Mouse (Mus musculus) liver, embryonic 16.5 days (tissue): ENCODE results near the gene Ahdc1. TPM values are rescaled to one million over a fixed set of nuclear protein-coding genes. Genes with fewer than 3 reads are reported as not detected.

ENCODE experiments used
- ATAC-seq: fragments of 200-750 bp; cut with Nextera tagmentation; 2 replicates; pipeline ENCODE4 v1.8.0; 2017; ENCODE audit warnings: low read depth, mild to moderate bottlenecking, moderate number of reproducible peaks, moderate library complexity
- H3K27ac ChIP-seq: fragments of 300-500 bp; sonication (generic); 2 replicates; pipeline ENCODE4 v1.5.1; 2014; ENCODE audit warnings: mild to moderate bottlenecking, low read length
- H3K27me3 ChIP-seq: fragments of 300-500 bp; sonication (generic); 2 replicates; pipeline ENCODE4 v1.6.1; 2014; ENCODE audit warnings: low read depth, low read length, mixed read lengths; ENCODE audit not compliant: control insufficient read depth, insufficient read depth
- H3K36me3 ChIP-seq: fragments of 300-500 bp; sonication (generic); 2 replicates; pipeline ENCODE4 v1.6.1; 2014; ENCODE audit warnings: mild to moderate bottlenecking; ENCODE audit not compliant: control insufficient read depth, insufficient read depth
- H3K4me1 ChIP-seq: fragments of 300-500 bp; sonication (generic); 2 replicates; pipeline ENCODE4 v1.6.1; 2014; ENCODE audit warnings: low read depth, low read length, mixed read lengths; ENCODE audit not compliant: control insufficient read depth
- H3K4me2 ChIP-seq: fragments of 300-500 bp; sonication (generic); 2 replicates; pipeline ENCODE4 v1.6.1; 2014; ENCODE audit warnings: low read depth, low read length, mixed read lengths
- H3K4me3 ChIP-seq: fragments of 300-500 bp; sonication (generic); 2 replicates; pipeline ENCODE4 v1.5.1; 2014; ENCODE audit warnings: low read depth, mild to moderate bottlenecking, low read length
- H3K9ac ChIP-seq: fragments of 300-500 bp; sonication (generic); 2 replicates; pipeline ENCODE4 v1.6.1; 2014; ENCODE audit warnings: low read depth, low read length
- H3K9me3 ChIP-seq: fragments of 300-500 bp; sonication (generic); replicated peaks from 2 replicates; pipeline ENCODE4 v1.6.1; 2016; ENCODE audit warnings: low read length; ENCODE audit not compliant: control insufficient read depth
- WGBS: fragments of 180-500 bp; shearing (Covaris S2); extraction: QIAGEN DNeasy Blood & Tissue Kit; methylation state at CpG from one replicate; pipeline ENCODE4 v1.1.7; 2014; ENCODE audit not compliant: insufficient replicate concordance; 5-methylcytosine and 5-hydroxymethylcytosine counted together
- polyA plus RNA-seq: library from polyadenylated mRNA; unstranded; fragments of >200 nt; fragmentation: Nextera tagmentation; extraction: Ambion mirVana; gene quantifications from 2 replicates; pipeline ENCODE4 v1.2.1, GENCODE M21; 2015

Gene Ahdc1
- polyA plus RNA-seq, 1 experiment from 2014 or later, result 1.6 TPM

DNA sequence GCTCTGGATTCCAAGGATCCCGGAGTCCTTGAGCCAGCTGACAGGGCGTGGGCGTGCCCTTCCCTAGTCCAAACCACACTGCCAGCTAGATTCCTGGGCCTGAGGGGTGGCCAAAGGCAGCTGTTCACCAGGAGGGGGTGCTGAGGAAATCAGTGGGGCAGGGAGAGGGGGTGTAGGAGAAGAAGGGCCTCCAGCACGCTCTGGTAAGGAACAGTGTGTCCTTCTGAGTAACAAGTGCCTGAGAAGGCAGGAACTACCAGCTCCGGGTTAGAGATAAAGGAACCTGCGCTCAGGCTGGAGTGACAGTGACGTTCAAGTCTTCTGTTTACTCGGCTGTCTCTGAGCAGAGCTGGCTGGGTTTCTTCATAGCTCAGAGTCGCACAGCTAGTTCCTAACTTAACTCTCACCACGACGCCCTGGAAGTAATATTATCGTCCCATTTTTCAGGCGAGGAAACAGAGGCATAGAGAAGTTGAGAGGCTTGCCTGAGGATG lies 96.8 kb downstream of the Ahdc1 start:
- H3K27ac ChIP-seq, result no peak overlapping the region
- 20% methylated on average over 13 of the region's 13 CpGs for WGBS

DNA sequence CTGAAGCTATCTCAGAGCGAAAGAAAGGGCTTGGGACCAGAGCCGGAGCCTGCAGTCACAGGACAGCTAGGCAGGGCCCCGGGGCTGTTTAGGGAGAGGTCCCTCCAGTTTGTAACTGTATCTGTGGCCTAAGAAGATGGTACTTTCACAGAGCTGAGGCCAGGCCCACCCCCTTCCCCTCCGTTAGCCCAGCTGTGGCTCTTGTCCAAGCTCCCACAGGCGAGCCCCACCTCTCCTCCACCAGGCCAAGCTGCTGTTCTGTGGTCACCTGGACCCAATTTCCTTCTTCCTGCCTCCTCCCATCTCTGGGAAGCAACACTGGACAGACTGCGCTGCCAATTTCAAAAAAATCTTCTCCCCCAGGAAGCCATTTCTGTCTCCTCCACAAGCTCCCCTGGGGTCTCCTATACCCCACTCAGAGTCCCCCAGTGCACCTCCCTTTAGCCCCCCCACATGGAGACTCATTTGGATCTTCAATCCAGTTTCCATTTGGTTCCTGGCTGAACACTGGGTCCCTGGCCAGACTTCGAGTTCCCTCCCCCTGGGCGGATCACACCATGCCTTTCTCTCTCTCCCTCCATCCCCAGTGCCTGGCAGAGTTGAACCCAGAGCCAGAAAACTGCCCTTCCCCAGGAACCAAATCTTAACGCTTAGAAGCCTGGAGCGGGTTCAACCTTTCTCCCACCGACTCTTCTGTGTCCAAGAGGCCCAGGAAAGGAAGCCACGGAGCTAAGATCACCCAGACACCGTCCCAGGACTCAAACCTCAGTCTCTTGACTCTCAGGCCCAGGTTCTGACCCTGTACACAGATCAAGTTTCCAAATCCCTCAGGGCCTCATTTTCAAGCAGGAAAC lies 97.6 kb downstream of the Ahdc1 start:
- Histone ChIP-seq H3K27ac (no peak overlapping the region), H3K4me1 (no peaks in the 10 kb centered on the region; the same call in none of the 2 replicates), H3K9me3 (no peaks in the 10 kb centered on the region), H3K4me2 (no peak overlapping the region), H3K36me3 (no peaks in the 10 kb centered on the region), H3K4me3 (no peak overlapping the region), H3K9ac (no peak overlapping the region), H3K27me3 (no peaks in the 10 kb centered on the region)
- 74% methylated on average over 13 of the region's 13 CpGs for WGBS
- no peak for ATAC-seq

More for the DNA sequence above, 96.8 kb downstream of the Ahdc1 start:
- Histone ChIP-seq H3K9me3 (no peaks in the 10 kb centered on the region), H3K9ac (no peak overlapping the region), H3K4me1 (no peaks in the 10 kb centered on the region; the same call in none of the 2 replicates), H3K4me2 (no peak overlapping the region), H3K27me3 (no peaks in the 10 kb centered on the region), H3K4me3 (no peak overlapping the region), H3K36me3 (no peaks in the 10 kb centered on the region)
- no peak for ATAC-seq

GRCm38 (mm10) chr4:133109335-133109801 lies 98.3 kb downstream of the Ahdc1 start:
- Histone ChIP-seq H3K9me3 (no peaks in the 10 kb centered on the region), H3K36me3 (no peaks in the 10 kb centered on the region), H3K9ac (no peak overlapping the region), H3K27ac (no peak overlapping the region), H3K27me3 (no peaks in the 10 kb centered on the region), H3K4me1 (no peaks in the 10 kb centered on the region), H3K4me3 (no peak overlapping the region), H3K4me2 (no peak overlapping the region)
- 48% methylated on average over 5 of the region's 5 CpGs for WGBS
- ATAC-seq, result no peak

DNA sequence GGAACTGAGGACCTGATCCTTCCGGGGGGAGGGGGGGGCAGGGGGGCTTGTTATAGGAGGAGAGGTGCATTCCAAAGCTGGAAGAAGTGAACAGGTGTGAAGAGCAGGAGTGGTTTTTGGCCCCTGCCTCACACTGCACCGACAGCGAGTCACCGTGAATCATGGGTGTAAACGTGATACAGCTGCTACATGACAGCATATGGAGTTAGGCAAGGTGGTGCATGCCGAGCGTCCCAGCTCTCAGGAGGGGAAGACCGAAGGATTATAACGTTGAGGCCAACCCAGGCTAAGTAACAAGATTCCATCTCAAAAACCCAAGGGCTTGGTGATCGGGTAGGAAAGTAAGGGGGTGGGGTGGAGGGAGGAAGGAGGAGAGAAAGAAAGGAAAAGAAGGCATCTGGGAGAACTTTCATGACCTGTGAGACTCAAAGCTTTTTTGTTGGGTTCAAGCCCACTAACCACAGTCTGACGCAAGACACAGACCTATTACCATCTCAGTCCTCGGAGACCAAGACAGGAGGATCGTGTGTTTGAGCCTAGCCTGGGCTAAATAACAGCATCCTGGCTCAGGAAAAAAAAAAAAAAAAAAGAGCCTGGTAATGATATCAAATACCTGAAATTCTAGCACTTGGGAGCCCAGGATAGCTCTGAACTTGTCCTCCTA lies 101.2 kb downstream of the Ahdc1 start:
- Histone ChIP-seq H3K27me3 (no peaks in the 10 kb centered on the region), H3K9me3 (no peaks in the 10 kb centered on the region), H3K36me3 (no peaks in the 10 kb centered on the region), H3K9ac (no peak overlapping the region), H3K4me1 (no peaks in the 10 kb centered on the region; the same call in 1 of the 2 replicates), H3K4me3 (no peak overlapping the region), H3K4me2 (no peak overlapping the region), H3K27ac (no peak overlapping the region)
- no peak for ATAC-seq
- WGBS, result 59% methylated on average over 13 of the region's 13 CpGs

GRCm38 (mm10) chr4:133113351-133113882 lies 102.4 kb downstream of the Ahdc1 start:
- no peak overlapping the region for H3K27ac ChIP-seq
- no peak for ATAC-seq
- no peak overlapping the region for H3K4me2 ChIP-seq
- 51% methylated on average over 6 of the region's 6 CpGs for WGBS
- H3K4me1 ChIP-seq, result no peaks in the 10 kb centered on the region; the same call in 1 of the 2 replicates
- no peaks in the 10 kb centered on the region for H3K36me3 ChIP-seq
- H3K9ac ChIP-seq, result no peak overlapping the region
- H3K4me3 ChIP-seq, result no peak overlapping the region
- H3K27me3 ChIP-seq, result no peaks in the 10 kb centered on the region
- no peaks in the 10 kb centered on the region for H3K9me3 ChIP-seq

- no peak overlapping the region for H3K4me3 ChIP-seq
- no peak overlapping the region for H3K9ac ChIP-seq
- H3K4me2 ChIP-seq, result no peak overlapping the region
- ATAC-seq, result no peak
- H3K36me3 ChIP-seq, result no peaks in the 10 kb centered on the region
- no peaks in the 10 kb centered on the region for H3K27me3 ChIP-seq
- no peaks in the 10 kb centered on the region for H3K9me3 ChIP-seq
- WGBS, result 72% methylated on average over 3 of the region's 3 CpGs
- H3K27ac ChIP-seq, result no peak overlapping the region
- H3K4me1 ChIP-seq, result no peaks in the 10 kb centered on the region; the same call in 1 of the 2 replicates
Measured at GRCm38 (mm10) chr4:133114762-133115161, 103.7 kb downstream of the Ahdc1 start.

GRCm38 (mm10) chr4:133115721-133116429 lies 104.8 kb downstream of the Ahdc1 start:
- H3K9me3 ChIP-seq, result no peaks in the 10 kb centered on the region
- H3K9ac ChIP-seq, result no peak overlapping the region
- H3K4me1 ChIP-seq, result no peaks in the 10 kb centered on the region; the same call in 1 of the 2 replicates
- H3K4me3 ChIP-seq, result no peak overlapping the region
- no peaks in the 10 kb centered on the region for H3K27me3 ChIP-seq
- H3K4me2 ChIP-seq, result no peak overlapping the region
- WGBS, result 65% methylated on average over 14 of the region's 14 CpGs
- ATAC-seq, result no peak
- no peak overlapping the region for H3K27ac ChIP-seq
- H3K36me3 ChIP-seq, result no peaks in the 10 kb centered on the region

DNA sequence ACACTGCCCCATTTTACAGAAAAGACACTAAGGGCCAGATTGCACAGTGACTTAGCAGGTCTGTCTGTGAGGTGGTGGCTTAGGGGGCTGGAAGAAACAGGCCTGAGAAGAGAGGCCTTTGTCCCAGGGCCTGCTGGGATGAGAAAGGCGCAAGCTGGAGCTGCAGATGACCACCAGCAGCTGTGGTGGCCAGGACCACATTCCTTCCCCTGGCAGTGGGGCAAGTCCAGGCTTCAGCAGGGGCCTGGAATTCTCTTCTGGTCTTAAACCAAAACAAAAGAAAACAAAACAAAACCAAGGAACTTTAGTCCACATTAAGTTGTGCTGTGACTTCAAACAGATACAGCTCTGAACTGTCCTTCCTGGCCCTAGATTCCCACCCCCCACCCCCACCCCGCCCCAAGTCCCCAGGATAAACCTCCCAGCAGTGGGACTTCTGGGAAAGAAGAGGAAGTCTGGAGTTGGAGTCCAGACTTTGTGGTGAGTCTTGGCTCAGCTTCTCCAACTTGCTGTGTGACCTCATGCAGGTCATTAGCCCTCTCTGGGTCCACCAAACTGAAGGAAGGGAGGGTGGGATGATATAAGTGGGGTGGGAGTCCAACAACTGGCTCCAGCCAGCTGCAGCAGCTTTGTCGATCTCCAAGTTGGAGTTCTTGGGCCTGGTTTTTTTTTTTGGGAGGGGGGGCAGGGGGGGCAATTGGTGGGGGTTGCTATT lies 105.9 kb downstream of the Ahdc1 start:
- no peaks in the 10 kb centered on the region for H3K9me3 ChIP-seq
- H3K27me3 ChIP-seq, result no peaks in the 10 kb centered on the region
- H3K27ac ChIP-seq, result peak overlapping the region; percentile 45; the same call in 1 of the 2 replicates
- WGBS, result 57% methylated on average over 3 of the region's 3 CpGs
- no peaks in the 10 kb centered on the region for H3K36me3 ChIP-seq
- no peak overlapping the region for H3K4me2 ChIP-seq
- H3K9ac ChIP-seq, result no peak overlapping the region
- H3K4me3 ChIP-seq, result no peak overlapping the region
- peaks cover under 1% of the 10 kb centered on the region; the same call in 1 of the 2 replicates for H3K4me1 ChIP-seq
- no peak for ATAC-seq
